In genomic region chr10:57488591-57488990, GRCm38 (mm10) we compare ENCODE assay signal across 10 mouse cellular contexts. TPM values are rescaled to one million over a fixed set of nuclear protein-coding genes. Genes with fewer than 3 reads are reported as not detected.
DNase-seq lines count a peak whose midpoint lies in the region; ATAC-seq lines count a peak whose summit lies in the region.
"Had no signal": no experiment of that assay in that cellular context is flagged by ENCODE, and none has a peak within 500 bp of the region (broad histone marks: within the 10 kb centered on the region; RNA-seq: fewer than 3 reads in every experiment).

No protein-coding gene starts in this region.

- H3K4me1 ChIP-seq in heart, embryonic 13.5 days, result peaks cover 35% of the 10 kb centered on the region
- peaks cover 24% of the 10 kb centered on the region for H3K4me1 ChIP-seq in forebrain, embryonic 15.5 days
- H3K4me1 ChIP-seq in midbrain, embryonic 11.5 days (ENCODE audit: control insufficient read depth, insufficient read depth, low read length), result peaks cover 17% of the 10 kb centered on the region

- H3K4me3 ChIP-seq in heart, embryonic 13.5 days, result 0 out of 2 replicates have a peak overlapping the region, but pooled peaks have one; percentile 96
- H3K4me3 ChIP-seq in forebrain, embryonic 15.5 days, result peak overlapping the region; percentile 88
- H3K4me3 ChIP-seq in midbrain, embryonic 11.5 days (ENCODE audit: low read depth, low read length), result peak overlapping the region; percentile 93

- H3K36me3 ChIP-seq in heart, embryonic 13.5 days, result peaks cover 7% of the 10 kb centered on the region
- peaks cover 3% of the 10 kb centered on the region; the same call in 1 of the 2 replicates for H3K36me3 ChIP-seq in forebrain, embryonic 15.5 days
- 0 out of 2 replicates have a peak, but pooled peaks cover 5% of the 10 kb centered on the region for H3K36me3 ChIP-seq in midbrain, embryonic 11.5 days (ENCODE audit: control insufficient read depth, insufficient read depth, low read length)

- no peak for ATAC-seq in heart, embryonic 13.5 days (ENCODE audit: extremely low read depth, insufficient number of reproducible peaks, low FRiP score, low TSS enrichment)
- no peak for ATAC-seq in forebrain, embryonic 15.5 days (replicated peaks)
- ATAC-seq in midbrain, embryonic 11.5 days (ENCODE audit: low FRiP score), result no peak

- no peaks in the 10 kb centered on the region for H3K9me3 ChIP-seq in heart, embryonic 13.5 days
- no peaks in the 10 kb centered on the region for H3K9me3 ChIP-seq in forebrain, embryonic 15.5 days
- H3K9me3 ChIP-seq in midbrain, embryonic 11.5 days (ENCODE audit: control insufficient read depth, low read length), result peaks cover 4% of the 10 kb centered on the region; the same call in 1 of the 2 replicates

- no peak overlapping the region for H3K27ac ChIP-seq in heart, embryonic 13.5 days (replicated peaks)
- H3K27ac ChIP-seq in forebrain, embryonic 15.5 days (replicated peaks), result no peak overlapping the region
- H3K27ac ChIP-seq in midbrain, embryonic 11.5 days (ENCODE audit: low read depth, low read length), result no peak overlapping the region

- H3K4me2 ChIP-seq in heart, embryonic 13.5 days, result peak overlapping the region; percentile 73
- H3K4me2 ChIP-seq in forebrain, embryonic 15.5 days (replicated peaks), result peak overlapping the region; percentile 50
- peak overlapping the region; percentile 71 for H3K4me2 ChIP-seq in midbrain, embryonic 11.5 days

- DNase-seq in heart, adult 8-10 months (ENCODE audit: low spot score), result no peak
- peak; percentile 50 for DNase-seq in 416B (ENCODE audit: low read depth)
- DNase-seq in midbrain, embryonic 11.5 days (ENCODE audit: low spot score, missing footprints), result no peak
- no peak for DNase-seq in cerebellum, postnatal 4 days (ENCODE audit: low spot score in 2 of 2)
- DNase-seq in yolk sac, embryonic 10.5 days (ENCODE audit: low spot score), result no peak
- no peak for DNase-seq in right cerebral cortex, postnatal 25 days
- DNase-seq: cerebellum, adult 18-20 months; heart, postnatal 10 days had no signal

- no peak overlapping the region for H3K9ac ChIP-seq in heart, embryonic 13.5 days
- H3K9ac ChIP-seq in forebrain, embryonic 15.5 days (replicated peaks), result no peak overlapping the region
- no peak overlapping the region for H3K9ac ChIP-seq in midbrain, embryonic 11.5 days (ENCODE audit: low read length)

- no peaks in the 10 kb centered on the region for H3K27me3 ChIP-seq in heart, embryonic 13.5 days (replicated peaks)
- no peaks in the 10 kb centered on the region for H3K27me3 ChIP-seq in forebrain, embryonic 15.5 days
- no peaks in the 10 kb centered on the region for H3K27me3 ChIP-seq in midbrain, embryonic 11.5 days (ENCODE audit: control insufficient read depth, insufficient read depth, low read length)

RNA-seq across cellular contexts. Expression of gene Hsf2, which starts 2.4 kb away (rescaled TPM):
- 23.8 and 26.8 TPM in 2 replicates for polyA plus RNA-seq in heart, embryonic 13.5 days (2015; fragmentation: Nextera tagmentation; extraction: Ambion mirVana)
- 10 to 100 TPM; 13.7 to 16.6 (median 15.1) TPM for total RNA-seq in heart, adult 8-10 months (2022)
- polyA plus RNA-seq in forebrain, embryonic 15.5 days (2015; fragmentation: Nextera tagmentation; extraction: Ambion mirVana), result 65.8 and 70.8 TPM in 2 replicates
- polyA plus RNA-seq in midbrain, embryonic 11.5 days (2014; fragmentation: Nextera tagmentation; extraction: Ambion mirVana), result 83.3 and 86.8 TPM in 2 replicates

RNA-seq across cellular contexts. Expression of gene Serinc1, which starts 43.7 kb away (rescaled TPM):
- 144 and 158 TPM in 2 replicates for polyA plus RNA-seq in heart, embryonic 13.5 days (2015; fragmentation: Nextera tagmentation; extraction: Ambion mirVana)
- 100 to 1,000 TPM; 269 to 313 (median 271) TPM for total RNA-seq in heart, adult 8-10 months (2022)
- 361 and 381 TPM in 2 replicates for polyA plus RNA-seq in forebrain, embryonic 15.5 days (2015; fragmentation: Nextera tagmentation; extraction: Ambion mirVana)
- 243 and 274 TPM in 2 replicates for polyA plus RNA-seq in midbrain, embryonic 11.5 days (2014; fragmentation: Nextera tagmentation; extraction: Ambion mirVana)
